Mouse (Mus musculus) heart, embryonic 14.5 days (tissue): ENCODE measurements at regions not wholly inside any gene's neighbourhood (a gene's known extent, or its start where the extent isn't known, plus 50 kb on each side); places are given as distances from the start of the nearest gene placed in this dataset.

Experiments
- ATAC-seq: fragments of 200-750 bp; cut with Nextera tagmentation; 2 replicates; pipeline ENCODE4 v1.8.0; 2017; ENCODE audit warnings: low read depth, moderate TSS enrichment; ENCODE audit not compliant: insufficient number of reproducible peaks, insufficient read depth, low FRiP score
- H3K27ac ChIP-seq, 2 experiments: fragments of 200-500 bp in 1 of 2; fragments of 300-500 bp in 1 of 2; sonication (generic) in 1 of 2; replicated peaks in 1 of 2; 2 replicates each; pipeline ENCODE4 v1.5.1; 2012 to 2014; ENCODE audit warnings: low read depth in 2 of 2, low read length in 2 of 2, control low read depth in 1 of 2, mild to moderate bottlenecking in 1 of 2, mixed read lengths in 1 of 2; ENCODE audit not compliant: control insufficient read depth in 1 of 2, insufficient read depth in 1 of 2
- H3K27me3 ChIP-seq: fragments of 300-500 bp; sonication (generic); 2 replicates; pipeline ENCODE4 v1.6.1; 2014; ENCODE audit warnings: mild to moderate bottlenecking, low read length, control low read depth; ENCODE audit not compliant: control insufficient read depth, insufficient read depth
- H3K36me3 ChIP-seq: fragments of 300-500 bp; sonication (generic); 2 replicates; pipeline ENCODE4 v1.6.1; 2014; ENCODE audit warnings: mild to moderate bottlenecking, control low read depth, low read length, mixed read lengths; ENCODE audit not compliant: control insufficient read depth, insufficient read depth
- H3K4me1 ChIP-seq, 2 experiments: fragments of 200-500 bp in 1 of 2; fragments of 300-500 bp in 1 of 2; sonication (generic) in 1 of 2; 2 replicates each; pipeline ENCODE4 v1.6.1; 2012 to 2014; ENCODE audit warnings: low read length in 2 of 2, control low read depth in 1 of 2, mixed read lengths in 1 of 2; ENCODE audit not compliant: control insufficient read depth in 2 of 2, insufficient read depth in 2 of 2
- H3K4me2 ChIP-seq: fragments of 300-500 bp; sonication (generic); 2 replicates; pipeline ENCODE4 v1.6.1; 2014; ENCODE audit warnings: mild to moderate bottlenecking, low read length
- H3K4me3 ChIP-seq, 2 experiments: fragments of 200-500 bp in 1 of 2; fragments of 300-500 bp in 1 of 2; sonication (generic) in 1 of 2; 2 replicates each; pipeline ENCODE4 v1.5.1; 2012 to 2014; ENCODE audit warnings: low read length in 2 of 2, mild to moderate bottlenecking in 2 of 2, control low read depth in 1 of 2, low read depth in 1 of 2, moderate library complexity in 1 of 2; ENCODE audit not compliant: control insufficient read depth in 1 of 2, insufficient read depth in 1 of 2
- H3K9ac ChIP-seq: fragments of 300-500 bp; sonication (generic); 2 replicates; pipeline ENCODE4 v1.6.1; 2014; ENCODE audit warnings: mild to moderate bottlenecking, low read length
- H3K9me3 ChIP-seq: fragments of 300-500 bp; sonication (generic); 2 replicates; pipeline ENCODE4 v1.6.1; 2016; ENCODE audit warnings: low read length, control low read depth; ENCODE audit not compliant: control insufficient read depth
- WGBS: fragments of 180-500 bp; shearing (Covaris S2); extraction: QIAGEN DNeasy Blood & Tissue Kit; methylation state at CpG from one replicate; pipeline ENCODE4 v1.1.7; 2014; 5-methylcytosine and 5-hydroxymethylcytosine counted together

GRCm38 (mm10) chr9:116511450-116511849, 336.3 kb upstream of the Tgfbr2 start:
- H3K4me1 ChIP-seq, result peaks cover 2 to 3% of the 10 kb centered on the region in 2 experiments; a peak in 3 of 4 replicates
- H3K27ac ChIP-seq, result no peak overlapping the region
- H3K36me3 ChIP-seq, result no peaks in the 10 kb centered on the region
- ATAC-seq, result no peak
- 52% methylated on average over 3 of the region's 3 CpGs for WGBS
- no peaks in the 10 kb centered on the region for H3K27me3 ChIP-seq
- H3K4me2 ChIP-seq, result no peak overlapping the region
- H3K9ac ChIP-seq, result no peak overlapping the region
- H3K9me3 ChIP-seq, result no peaks in the 10 kb centered on the region
- no peak overlapping the region for H3K4me3 ChIP-seq

GRCm38 (mm10) chr9:116507756-116508155, 332.6 kb upstream of the Tgfbr2 start:
- Histone ChIP-seq H3K36me3 (no peaks in the 10 kb centered on the region), H3K9ac (no peak overlapping the region), H3K27ac (no peak overlapping the region), H3K4me3 (no peak overlapping the region), H3K4me2 (no peak overlapping the region), H3K4me1 (peaks cover 2 to 8% of the 10 kb centered on the region in 2 experiments; a peak in 3 of 4 replicates), H3K27me3 (no peaks in the 10 kb centered on the region), H3K9me3 (no peaks in the 10 kb centered on the region)
- ATAC-seq, result no peak
- 87% methylated on average over 5 of the region's 5 CpGs for WGBS

GRCm38 (mm10) chr9:116502831-116503230, 327.7 kb upstream of the Tgfbr2 start:
- H3K4me3 ChIP-seq, result no peak overlapping the region
- no peak overlapping the region for H3K9ac ChIP-seq
- WGBS, result 53% methylated on average over 5 of the region's 5 CpGs
- H3K36me3 ChIP-seq, result no peaks in the 10 kb centered on the region
- H3K27ac ChIP-seq, result no peak overlapping the region
- no peak for ATAC-seq
- H3K4me1 ChIP-seq, result peaks cover 0 to 8% of the 10 kb centered on the region in 2 experiments; a peak in 2 of 4 replicates
- no peak overlapping the region for H3K4me2 ChIP-seq
- no peaks in the 10 kb centered on the region for H3K9me3 ChIP-seq
- no peaks in the 10 kb centered on the region for H3K27me3 ChIP-seq

- Histone ChIP-seq H3K9me3 (no peaks in the 10 kb centered on the region), H3K4me2 (no peak overlapping the region), H3K4me3 (no peak overlapping the region), H3K9ac (no peak overlapping the region), H3K27ac (no peak overlapping the region), H3K36me3 (no peaks in the 10 kb centered on the region), H3K4me1 (no peaks in the 10 kb centered on the region; a peak in 1 of 4 replicates), H3K27me3 (no peaks in the 10 kb centered on the region)
- 88% methylated on average over 3 of the region's 3 CpGs for WGBS
- no peak for ATAC-seq
Observed at GRCm38 (mm10) chr9:116500951-116501350, 325.8 kb upstream of the Tgfbr2 start.

- 81% methylated on average over 2 of the region's 2 CpGs for WGBS
- Histone ChIP-seq H3K27ac (no peak overlapping the region), H3K9ac (no peak overlapping the region), H3K4me2 (no peak overlapping the region), H3K27me3 (no peaks in the 10 kb centered on the region), H3K9me3 (peaks cover 6% of the 10 kb centered on the region; the same call in 1 of the 2 replicates), H3K4me1 (no peaks in the 10 kb centered on the region), H3K36me3 (no peaks in the 10 kb centered on the region), H3K4me3 (no peak overlapping the region)
- no peak for ATAC-seq
Observed at GRCm38 (mm10) chr9:116491227-116491626, 316.1 kb upstream of the Tgfbr2 start.

GRCm38 (mm10) chr9:116489787-116490186, 314.6 kb upstream of the Tgfbr2 start:
- Histone ChIP-seq H3K27ac (no peak overlapping the region), H3K9me3 (peaks cover 6% of the 10 kb centered on the region; the same call in 1 of the 2 replicates), H3K4me1 (no peaks in the 10 kb centered on the region), H3K4me2 (no peak overlapping the region), H3K4me3 (no peak overlapping the region), H3K9ac (no peak overlapping the region), H3K27me3 (no peaks in the 10 kb centered on the region), H3K36me3 (no peaks in the 10 kb centered on the region)
- 71% methylated on average over 4 of the region's 4 CpGs for WGBS
- no peak for ATAC-seq

GRCm38 (mm10) chr9:116489273-116489672, 314.1 kb upstream of the Tgfbr2 start:
- no peak overlapping the region for H3K4me2 ChIP-seq
- H3K36me3 ChIP-seq, result no peaks in the 10 kb centered on the region
- peaks cover 6% of the 10 kb centered on the region; the same call in 1 of the 2 replicates for H3K9me3 ChIP-seq
- H3K27ac ChIP-seq, result no peak overlapping the region
- no peak overlapping the region for H3K4me3 ChIP-seq
- H3K9ac ChIP-seq, result no peak overlapping the region
- no peaks in the 10 kb centered on the region for H3K4me1 ChIP-seq
- 82% methylated on average over 5 of the region's 5 CpGs for WGBS
- no peak for ATAC-seq
- no peaks in the 10 kb centered on the region for H3K27me3 ChIP-seq

- H3K4me2 ChIP-seq, result no peak overlapping the region
- WGBS, result 83% methylated on average over 3 of the region's 3 CpGs
- peaks cover 3% of the 10 kb centered on the region for H3K9me3 ChIP-seq
- H3K4me3 ChIP-seq, result no peak overlapping the region
- H3K36me3 ChIP-seq, result no peaks in the 10 kb centered on the region
- H3K27me3 ChIP-seq, result no peaks in the 10 kb centered on the region
- H3K4me1 ChIP-seq, result peaks cover 6 to 9% of the 10 kb centered on the region in 2 experiments; a peak in 2 of 4 replicates
- no peak for ATAC-seq
- no peak overlapping the region for H3K9ac ChIP-seq
- no peak overlapping the region for H3K27ac ChIP-seq
Observed at GRCm38 (mm10) chr9:116477309-116477708, 302.1 kb upstream of the Tgfbr2 start.
